Mouse (Mus musculus): ENCODE results near the gene Ifi213. TPM values are rescaled to one million over a fixed set of nuclear protein-coding genes. Genes with fewer than 3 reads are reported as not detected.
"Not testable (repeated sequence)": the region's sequence is repeated elsewhere in the genome, so short reads cannot be mapped to it uniquely, and the experiment has no call there.

The Ifi213 gene
- not detected for total RNA-seq (2021)
- long read RNA-seq, experiment 1, result 0 reads
- long read RNA-seq, experiment 2, result 0 reads

GRCm38 (mm10) chr1:173598838-173599494, at the start of gene Ifi213:
Gene Ifi213, minus strand, starts transcription at chr1:173599274.
- DNase-seq, result not testable (repeated sequence)

GRCm38 (mm10) chr1:173645393-173645792, 46.3 kb upstream of the Ifi213 start:
- no peak for DNase-seq

DNA sequence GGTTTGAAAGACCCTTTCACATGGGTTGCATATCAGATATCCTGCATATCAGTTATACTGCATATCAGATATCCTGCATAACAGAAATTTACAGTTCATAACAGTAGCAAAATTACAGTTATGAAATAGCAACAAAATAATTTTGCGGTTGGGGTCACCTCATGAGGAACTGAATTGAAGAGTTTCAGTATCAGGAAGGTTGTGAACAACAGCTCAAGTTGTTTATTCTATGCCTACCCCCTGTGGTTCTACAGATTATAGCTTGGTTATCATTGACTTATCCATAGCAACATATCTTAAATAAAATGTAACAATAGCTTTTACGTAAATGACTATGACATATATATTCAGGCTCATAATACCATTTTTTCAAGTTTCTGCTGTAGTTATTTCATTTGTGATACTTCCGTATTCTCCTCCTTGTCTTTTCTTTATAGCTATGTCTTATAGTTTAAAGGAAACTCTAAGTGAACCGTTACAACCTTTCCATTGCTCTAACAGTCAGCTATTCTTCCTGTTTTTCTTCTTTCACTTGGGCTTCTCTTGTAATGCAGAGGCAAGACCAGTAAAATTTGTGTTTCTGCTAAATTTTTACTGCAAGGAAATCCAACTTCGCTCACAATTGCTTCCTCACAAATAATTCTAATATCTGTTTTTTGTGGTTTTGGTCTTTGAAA, 35.0 kb upstream of the Ifi213 start:
- no peak for DNase-seq

GRCm38 (mm10) chr1:173630622-173631021, 31.5 kb upstream of the Ifi213 start, which contains the start of gene Ifi209:
Gene Ifi209, plus strand, starts transcription at chr1:173630917.
- not testable (repeated sequence) for DNase-seq

DNA sequence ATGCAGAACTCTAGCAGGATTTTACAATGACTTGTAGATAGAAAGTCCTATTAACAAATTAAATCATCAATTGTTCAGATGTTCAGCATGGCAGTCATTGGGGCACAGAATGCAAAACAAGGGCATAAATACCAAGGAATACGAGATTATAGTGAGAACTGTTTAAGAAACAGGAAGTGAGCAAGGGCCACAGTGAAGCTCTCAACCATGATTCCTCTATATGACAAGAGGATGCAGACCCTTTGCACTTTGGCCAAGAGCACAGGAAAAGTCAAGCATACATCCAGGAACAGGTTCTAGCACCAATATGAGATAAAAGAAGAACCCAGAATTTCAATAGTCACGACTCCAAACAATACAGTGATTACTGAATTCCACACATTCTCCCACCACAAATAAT, 27.6 kb upstream of the Ifi213 start:
- no peak for DNase-seq

- DNase-seq, result no peak
These were observed 25.0 kb upstream of the Ifi213 start for GRCm38 (mm10) chr1:173624052-173624451.

DNA sequence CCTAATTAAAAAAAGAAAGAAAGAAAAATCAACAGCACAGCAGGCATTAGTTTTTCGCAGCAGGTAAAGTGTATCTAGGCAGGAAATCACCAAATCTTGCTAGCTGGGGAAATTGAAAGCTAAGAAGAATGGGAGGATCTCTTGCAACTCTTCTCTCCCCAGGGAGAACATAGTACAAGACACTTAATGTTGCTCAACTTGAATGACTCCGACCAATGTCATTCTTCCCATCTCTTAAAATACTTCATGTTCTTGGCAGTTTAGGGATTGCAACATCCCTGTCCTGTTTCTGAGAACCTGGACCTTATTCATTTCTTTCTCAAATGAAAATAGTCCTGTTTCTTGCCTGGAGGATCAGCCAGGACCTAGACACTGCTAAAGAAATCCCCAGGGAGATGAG, 23.1 kb upstream of the Ifi213 start:
- DNase-seq, result not testable (repeated sequence)

DNA sequence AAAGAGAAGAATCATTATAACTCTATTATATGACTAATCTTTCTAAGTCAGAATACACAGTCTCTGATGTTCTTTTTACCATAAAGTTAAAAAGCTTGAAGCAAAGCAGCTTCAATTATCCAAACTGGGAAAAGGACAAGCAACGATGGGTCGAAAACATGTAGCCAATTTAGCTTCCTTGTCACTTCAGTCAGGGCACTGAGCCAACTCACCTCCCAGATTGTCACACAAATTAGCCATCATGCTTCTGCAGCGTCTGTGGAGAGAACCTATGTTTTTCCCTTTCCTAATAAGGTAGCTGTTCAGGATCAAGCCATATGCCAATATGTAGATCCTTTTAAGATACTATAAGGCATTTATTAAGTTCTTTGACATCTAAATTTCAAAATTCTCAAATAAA, 11.2 kb upstream of the Ifi213 start:
- not testable (repeated sequence) for DNase-seq

GRCm38 (mm10) chr1:173589698-173590097, 9.4 kb downstream of the Ifi213 start:
- not testable (repeated sequence) for DNase-seq

GRCm38 (mm10) chr1:173579921-173580585, 19.0 kb downstream of the Ifi213 start:
- DNase-seq, result no peak

DNA sequence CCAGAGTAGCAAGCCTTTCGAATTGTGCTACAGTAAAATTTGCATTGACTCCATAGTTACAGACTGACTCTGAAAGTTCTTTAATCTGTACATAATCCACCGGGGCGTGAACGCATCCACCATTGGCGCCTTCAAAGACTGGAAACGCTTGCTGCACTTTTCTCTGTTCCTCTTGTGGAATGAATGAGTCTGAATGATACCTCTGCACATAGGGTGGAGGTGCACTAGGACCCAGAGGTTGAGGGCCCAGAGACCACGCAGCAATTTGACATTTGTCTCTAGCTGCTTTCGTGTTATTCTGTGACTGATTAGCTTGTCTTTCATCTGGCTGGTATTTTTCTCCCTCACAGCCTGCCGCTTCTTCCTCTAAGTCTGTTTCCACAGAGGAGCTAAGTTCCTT, 20.0 kb downstream of the Ifi213 start:
- DNase-seq, result no peak

GRCm38 (mm10) chr1:173550491-173551050, 48.5 kb downstream of the Ifi213 start:
- not testable (repeated sequence) for DNase-seq

- not testable (repeated sequence) for DNase-seq
These were observed 50.3 kb downstream of the Ifi213 start for GRCm38 (mm10) chr1:173548798-173549197.

DNA sequence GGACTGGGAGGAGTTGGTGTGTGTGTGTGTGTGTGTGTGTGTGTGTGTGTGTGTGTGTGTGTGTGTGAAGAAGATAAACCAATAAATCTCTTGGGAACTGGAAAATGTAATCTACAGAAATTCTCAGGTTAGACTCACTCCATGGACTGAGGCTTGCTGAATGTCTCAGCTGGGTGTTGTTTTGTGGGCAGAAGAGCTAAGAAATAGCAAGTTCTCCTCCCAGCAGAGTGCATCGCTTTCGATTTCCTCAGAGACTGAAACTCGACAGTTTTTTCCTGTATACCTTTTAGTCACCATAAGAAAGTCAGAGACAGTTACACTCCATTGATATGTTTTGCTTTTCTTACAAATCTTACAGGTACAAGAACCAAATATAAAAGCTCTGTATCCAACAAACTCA, 63.3 kb downstream of the Ifi213 start, which contains the start of gene Ifi214:
Gene Ifi214 (minus strand): TSS at position 167 of the 400 bp plus-strand sequence.
- DNase-seq, result not testable (repeated sequence)

DNA sequence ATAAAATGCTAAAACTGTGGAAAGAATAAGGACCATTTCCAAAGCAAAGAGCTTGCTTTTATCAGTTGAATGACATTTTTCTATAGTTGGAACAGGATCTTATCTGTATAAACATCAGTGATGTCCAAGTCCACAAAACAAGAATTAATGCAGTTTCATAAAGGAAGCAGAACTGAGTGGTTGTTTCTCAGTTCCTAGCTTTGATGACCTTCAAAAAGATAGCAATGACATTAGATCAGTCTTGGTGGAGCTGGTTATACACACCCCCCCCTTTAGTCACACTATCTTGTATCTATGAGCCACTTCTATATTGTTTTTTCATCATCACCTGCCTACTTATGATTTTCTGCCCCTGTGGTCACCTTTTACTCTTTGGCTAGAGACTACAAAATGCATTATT, 77.6 kb downstream of the Ifi213 start:
- no peak for DNase-seq

Small RNA genes lying within 50 kb of the gene (microRNA-seq; reads per million reads assigned to microRNA genes)
- gene Gm44339, result 0 reads per million in 2 experiments
- gene Gm44481, result 0 reads per million in 2 experiments

Other genes with a start within 250 kb of the Ifi213 start
- 1 to 10 TPM in 1 of 2 experiments, under 1 TPM in 1; 0.26 to 1.0 TPM for gene Aim2, start 248.4 kb downstream of the Ifi213 start, total RNA-seq (2021)
- 10 to 100 TPM; 22.9 to 31.4 TPM for gene Cadm3, start 231.6 kb downstream of the Ifi213 start, total RNA-seq (2021)
- gene Ifi206, start 108.2 kb downstream of the Ifi213 start, total RNA-seq (2021), result not detected
- gene Ifi214, start 63.3 kb downstream of the Ifi213 start, total RNA-seq (2021), result not detected
- gene Ifi209, start 31.6 kb upstream of the Ifi213 start, total RNA-seq (2021), result under 1 TPM; 0.09 to 0.11 TPM
- not detected for gene Ifi208, start 74.4 kb upstream of the Ifi213 start, total RNA-seq (2021)
- 1 to 10 TPM; 1.6 to 2.6 TPM for gene Ifi207, start 142.5 kb upstream of the Ifi213 start, total RNA-seq (2021)
- 1 to 10 TPM; 2.0 to 2.7 TPM for gene Ifi204, start 167.7 kb upstream of the Ifi213 start, total RNA-seq (2021)